Mouse (Mus musculus) neural tube, embryonic 14.5 days (tissue): ENCODE measurements around the gene Lnpep. TPM values are rescaled to one million over a fixed set of nuclear protein-coding genes. Genes with fewer than 3 reads are reported as not detected.

Experiments used
- ATAC-seq: fragments of 200-750 bp; cut with Nextera tagmentation; 2 replicates; pipeline ENCODE4 v1.8.0; 2017; ENCODE audit warnings: low read depth, mild to moderate bottlenecking, moderate TSS enrichment, moderate library complexity
- H3K27ac ChIP-seq: fragments of 300-500 bp; sonication (generic); 2 replicates; pipeline ENCODE4 v1.5.1; 2014; ENCODE audit warnings: low read depth, mild to moderate bottlenecking, control low read depth, low read length, moderate library complexity, mixed read lengths
- H3K27me3 ChIP-seq: fragments of 300-500 bp; sonication (generic); 2 replicates; pipeline ENCODE4 v1.6.1; 2014; ENCODE audit warnings: low read length; ENCODE audit not compliant: control insufficient read depth, insufficient read depth
- H3K36me3 ChIP-seq: fragments of 300-500 bp; sonication (generic); 2 replicates; pipeline ENCODE4 v1.6.1; 2014; ENCODE audit warnings: low read length, mixed read lengths; ENCODE audit not compliant: control insufficient read depth, insufficient read depth
- H3K4me1 ChIP-seq: fragments of 300-500 bp; sonication (generic); 2 replicates; pipeline ENCODE4 v1.6.1; 2014; ENCODE audit warnings: low read length; ENCODE audit not compliant: control insufficient read depth, insufficient read depth
- H3K4me2 ChIP-seq: fragments of 300-500 bp; sonication (generic); 2 replicates; pipeline ENCODE4 v1.6.1; 2014; ENCODE audit warnings: mild to moderate bottlenecking, low read depth, low read length, control low read depth
- H3K4me3 ChIP-seq: fragments of 300-500 bp; sonication (generic); 2 replicates; pipeline ENCODE4 v1.5.1; 2014; ENCODE audit warnings: low read depth, low read length, control low read depth, mixed read lengths
- H3K9ac ChIP-seq: fragments of 300-500 bp; sonication (generic); replicated peaks from 2 replicates; pipeline ENCODE4 v1.6.1; 2014; ENCODE audit warnings: low read depth, mild to moderate bottlenecking, control low read depth, low read length, mixed read lengths
- H3K9me3 ChIP-seq: fragments of 300-500 bp; sonication (generic); 2 replicates; pipeline ENCODE4 v1.6.1; 2016; ENCODE audit warnings: low read length; ENCODE audit not compliant: control insufficient read depth
- WGBS: fragments of 180-500 bp; shearing (Covaris S2); extraction: QIAGEN DNeasy Blood & Tissue Kit; methylation state at CpG from one replicate; pipeline ENCODE4 v1.1.7; 2014; 5-methylcytosine and 5-hydroxymethylcytosine counted together
- polyA plus RNA-seq: library from polyadenylated mRNA; unstranded; fragments of >200 nt; fragmentation: Nextera tagmentation; extraction: Ambion mirVana; gene quantifications from 2 replicates; pipeline ENCODE4 v1.2.1, GENCODE M21; 2014

Gene Lnpep
- polyA plus RNA-seq, 1 experiment from 2014 or later: 17.7 TPM

DNA sequence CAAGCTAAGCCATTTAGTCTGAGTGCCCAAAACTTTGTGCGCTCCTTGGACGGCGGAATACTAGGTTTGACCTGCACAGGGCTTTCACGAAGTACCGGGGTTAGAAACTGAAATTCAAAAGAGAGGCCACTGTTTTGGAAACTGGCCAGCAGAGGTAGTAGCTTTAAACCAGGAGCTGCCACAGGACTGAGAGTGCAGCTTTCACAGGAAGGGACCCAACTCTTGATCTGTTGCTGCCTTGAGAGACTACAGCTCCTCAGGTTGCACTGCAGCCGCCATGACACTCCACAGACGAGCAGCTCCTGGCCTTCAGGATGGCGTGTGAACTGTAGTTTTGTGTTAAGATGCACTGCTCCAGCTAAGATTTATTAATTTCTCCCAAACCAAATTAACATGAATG is 132.7 kb downstream of the Lnpep start:
- ATAC-seq: no peak
- WGBS: 89% methylated on average over 8 of the region's 8 CpGs
- no peaks in the 10 kb centered on the region for H3K36me3 ChIP-seq

DNA sequence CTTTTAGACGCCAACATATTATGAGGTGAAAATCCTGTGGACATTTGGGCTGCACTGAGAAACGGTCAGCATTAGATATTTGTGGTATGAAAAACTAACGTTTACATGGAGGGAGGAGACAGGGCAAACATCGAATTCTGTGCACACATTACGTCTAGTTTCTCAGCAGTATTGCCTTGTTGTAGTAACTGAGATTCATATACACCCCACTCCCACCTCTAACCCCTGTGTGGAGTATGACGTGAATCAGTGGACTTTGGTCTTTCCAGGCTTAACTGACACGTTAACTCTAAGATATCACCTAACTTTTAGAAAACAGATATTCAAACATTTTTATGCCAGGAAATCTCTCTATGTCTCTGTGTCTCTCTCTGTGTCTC is 133.2 kb downstream of the Lnpep start:
- Histone ChIP-seq H3K4me3 (no peak overlapping the region), H3K27ac (no peak overlapping the region), H3K27me3 (no peaks in the 10 kb centered on the region), H3K9ac (no peak overlapping the region), H3K4me2 (no peak overlapping the region), H3K4me1 (no peaks in the 10 kb centered on the region), H3K9me3 (no peaks in the 10 kb centered on the region), H3K36me3 (no peaks in the 10 kb centered on the region)
- no peak for ATAC-seq
- 89% methylated on average over 7 of the region's 7 CpGs for WGBS

More for the DNA sequence above, 132.7 kb downstream of the Lnpep start:
- H3K4me1 ChIP-seq: no peaks in the 10 kb centered on the region
- no peak overlapping the region for H3K9ac ChIP-seq
- H3K27me3 ChIP-seq: no peaks in the 10 kb centered on the region
- H3K9me3 ChIP-seq: no peaks in the 10 kb centered on the region
- H3K4me2 ChIP-seq: no peak overlapping the region
- no peak overlapping the region for H3K4me3 ChIP-seq
- no peak overlapping the region for H3K27ac ChIP-seq

DNA sequence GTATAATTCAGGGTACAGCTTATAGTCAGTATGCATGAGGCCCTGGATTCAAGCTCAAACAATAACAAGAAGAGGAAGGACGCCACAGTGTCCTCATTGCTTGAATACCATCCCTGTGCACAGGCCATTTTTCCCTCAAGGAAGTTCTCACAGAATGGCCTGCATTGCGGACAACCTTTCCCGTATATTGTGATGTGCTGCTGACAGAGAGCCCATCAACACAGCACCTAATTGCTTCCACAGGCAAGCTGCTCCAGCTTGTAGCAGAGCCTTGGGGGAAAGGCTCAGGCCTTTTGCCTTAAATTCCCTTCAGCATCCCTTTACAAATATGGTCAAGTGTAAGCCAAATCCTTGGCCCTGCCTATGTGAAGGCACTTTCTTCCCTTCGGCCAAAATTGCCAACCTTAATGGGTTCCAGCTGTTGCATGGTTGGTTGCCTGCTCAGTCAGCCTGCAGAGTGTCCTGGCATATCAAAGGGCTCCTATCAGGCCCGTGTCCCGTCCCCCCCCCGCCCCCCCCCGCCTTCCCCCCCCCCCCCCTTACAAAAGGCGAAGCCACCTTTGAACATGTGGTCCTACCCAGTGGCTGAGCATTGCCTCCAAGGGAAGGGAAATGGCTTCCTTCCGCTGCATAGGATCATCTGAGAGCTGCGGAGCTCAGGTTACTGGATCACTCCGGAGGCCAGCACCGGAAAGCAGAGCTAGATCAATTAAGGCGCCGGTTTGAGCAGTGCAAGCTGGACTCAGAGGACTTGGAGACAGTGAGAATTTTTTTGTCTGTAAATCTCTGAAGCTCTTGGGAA is 133.8 kb downstream of the Lnpep start:
- 64% methylated on average over 13 of the region's 15 CpGs for WGBS
- H3K4me3 ChIP-seq: no peak overlapping the region
- ATAC-seq: no peak
- H3K4me1 ChIP-seq: no peaks in the 10 kb centered on the region
- H3K9me3 ChIP-seq: no peaks in the 10 kb centered on the region
- no peak overlapping the region for H3K4me2 ChIP-seq
- no peak overlapping the region for H3K27ac ChIP-seq
- no peaks in the 10 kb centered on the region for H3K27me3 ChIP-seq
- H3K36me3 ChIP-seq: no peaks in the 10 kb centered on the region
- no peak overlapping the region for H3K9ac ChIP-seq

DNA sequence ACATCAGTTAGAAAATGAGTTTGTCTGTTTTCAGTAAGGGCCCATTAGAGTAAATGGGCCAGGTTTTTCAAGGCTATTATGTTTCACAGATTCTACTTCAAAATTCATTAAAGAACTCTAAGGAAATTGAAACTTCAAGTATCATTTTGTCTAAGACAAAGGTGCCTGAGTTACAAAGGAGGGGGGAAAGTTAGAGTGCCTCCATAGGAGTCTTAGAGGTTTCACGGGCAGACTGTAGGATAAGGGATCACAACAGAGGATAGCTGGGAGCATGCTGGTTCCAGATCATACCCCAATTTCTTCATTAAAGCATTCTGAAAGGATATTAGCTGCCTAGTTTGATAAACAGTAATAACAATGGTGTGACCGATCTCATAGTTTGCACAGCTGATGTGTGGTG is 139.1 kb downstream of the Lnpep start:
- no peaks in the 10 kb centered on the region for H3K9me3 ChIP-seq
- 78% methylated on average over 2 of the region's 2 CpGs for whole genome bisulfite sequencing
- no peak for ATAC-seq
- H3K36me3 ChIP-seq: no peaks in the 10 kb centered on the region
- H3K27ac ChIP-seq: no peak overlapping the region
- no peak overlapping the region for H3K4me3 ChIP-seq
- no peaks in the 10 kb centered on the region for H3K4me1 ChIP-seq
- H3K27me3 ChIP-seq: no peaks in the 10 kb centered on the region
- H3K4me2 ChIP-seq: no peak overlapping the region
- H3K9ac ChIP-seq: no peak overlapping the region

Other genes starting within 250 kb of the Lnpep start
- gene Lix1, start 222.4 kb downstream of the Lnpep start, polyA plus RNA-seq: 10.3 and 20.6 TPM in 2 replicates
- gene Vmn2r90, start 78.7 kb upstream of the Lnpep start, polyA plus RNA-seq: not detected in 2 replicates
- gene Spaca6, start 202.1 kb upstream of the Lnpep start, polyA plus RNA-seq: 21.4 and 29.1 TPM in 2 replicates
- 0.93 and 1.7 TPM in 2 replicates for gene Has1, start 230.2 kb upstream of the Lnpep start, polyA plus RNA-seq